Mouse (Mus musculus) heart, embryonic 11.5 days (tissue): ENCODE data around the gene Rnf39. TPM values are rescaled to one million over a fixed set of nuclear protein-coding genes. Genes with fewer than 3 reads are reported as not detected.

ENCODE experiments used
- ATAC-seq: fragments of 200-750 bp; cut with Nextera tagmentation; replicated peaks from 2 replicates; pipeline ENCODE4 v1.8.0; 2017; ENCODE audit warnings: moderate library complexity; ENCODE audit not compliant: insufficient number of reproducible peaks, low FRiP score, low TSS enrichment
- H3K27ac ChIP-seq: fragments of 300-500 bp; sonication (generic); 2 replicates; pipeline ENCODE4 v1.5.1; 2014; ENCODE audit warnings: mild to moderate bottlenecking, low read depth, low read length
- H3K27me3 ChIP-seq: fragments of 300-500 bp; sonication (generic); 2 replicates; pipeline ENCODE4 v1.6.1; 2014; ENCODE audit warnings: mild to moderate bottlenecking, low read length, mixed read lengths; ENCODE audit not compliant: control insufficient read depth, insufficient read depth
- H3K36me3 ChIP-seq: fragments of 300-500 bp; sonication (generic); 2 replicates; pipeline ENCODE4 v1.6.1; 2014; ENCODE audit warnings: mild to moderate bottlenecking, low read length, moderate library complexity, mixed read lengths; ENCODE audit not compliant: control insufficient read depth, insufficient read depth
- H3K4me1 ChIP-seq: fragments of 300-500 bp; sonication (generic); 2 replicates; pipeline ENCODE4 v1.6.1; 2014; ENCODE audit warnings: low read length; ENCODE audit not compliant: control insufficient read depth, insufficient read depth
- H3K4me2 ChIP-seq: fragments of 300-500 bp; sonication (generic); 2 replicates; pipeline ENCODE4 v1.6.1; 2014; ENCODE audit warnings: mild to moderate bottlenecking, moderate library complexity
- H3K4me3 ChIP-seq: fragments of 300-500 bp; sonication (generic); 2 replicates; pipeline ENCODE4 v1.5.1; 2014; ENCODE audit warnings: low read depth, low read length
- H3K9ac ChIP-seq: fragments of 300-500 bp; sonication (generic); 2 replicates; pipeline ENCODE4 v1.6.1; 2014; ENCODE audit warnings: mild to moderate bottlenecking, low read depth, low read length, moderate library complexity
- H3K9me3 ChIP-seq: fragments of 300-500 bp; sonication (generic); replicated peaks from 2 replicates; pipeline ENCODE4 v1.6.1; 2016; ENCODE audit warnings: low read length; ENCODE audit not compliant: control insufficient read depth
- WGBS: fragments of 180-500 bp; shearing (Covaris S2); extraction: QIAGEN DNeasy Blood & Tissue Kit; methylation state at CpG from one replicate; pipeline ENCODE4 v1.1.7; 2014; ENCODE audit not compliant: insufficient replicate concordance; 5-methylcytosine and 5-hydroxymethylcytosine counted together
- polyA plus RNA-seq: library from polyadenylated mRNA; unstranded; fragments of >200 nt; fragmentation: Nextera tagmentation; extraction: Ambion mirVana; gene quantifications from 2 replicates; pipeline ENCODE4 v1.2.1, GENCODE M21; 2014

Rnf39 gene
- polyA plus RNA-seq, 1 experiment from 2014 or later: 0.10 TPM

- Histone ChIP-seq H3K4me1 (no peaks in the 10 kb centered on the region), H3K27me3 (no peaks in the 10 kb centered on the region), H3K9me3 (no peaks in the 10 kb centered on the region), H3K36me3 (no peaks in the 10 kb centered on the region), H3K27ac (no peak overlapping the region), H3K4me2 (no peak overlapping the region), H3K9ac (no peak overlapping the region), H3K4me3 (no peak overlapping the region)
- no peak for ATAC-seq
- 69% methylated on average over 3 of the region's 3 CpGs for WGBS
Measured at GRCm38 (mm10) chr17:36995448-36995847, 52.7 kb downstream of the Rnf39 start.

DNA sequence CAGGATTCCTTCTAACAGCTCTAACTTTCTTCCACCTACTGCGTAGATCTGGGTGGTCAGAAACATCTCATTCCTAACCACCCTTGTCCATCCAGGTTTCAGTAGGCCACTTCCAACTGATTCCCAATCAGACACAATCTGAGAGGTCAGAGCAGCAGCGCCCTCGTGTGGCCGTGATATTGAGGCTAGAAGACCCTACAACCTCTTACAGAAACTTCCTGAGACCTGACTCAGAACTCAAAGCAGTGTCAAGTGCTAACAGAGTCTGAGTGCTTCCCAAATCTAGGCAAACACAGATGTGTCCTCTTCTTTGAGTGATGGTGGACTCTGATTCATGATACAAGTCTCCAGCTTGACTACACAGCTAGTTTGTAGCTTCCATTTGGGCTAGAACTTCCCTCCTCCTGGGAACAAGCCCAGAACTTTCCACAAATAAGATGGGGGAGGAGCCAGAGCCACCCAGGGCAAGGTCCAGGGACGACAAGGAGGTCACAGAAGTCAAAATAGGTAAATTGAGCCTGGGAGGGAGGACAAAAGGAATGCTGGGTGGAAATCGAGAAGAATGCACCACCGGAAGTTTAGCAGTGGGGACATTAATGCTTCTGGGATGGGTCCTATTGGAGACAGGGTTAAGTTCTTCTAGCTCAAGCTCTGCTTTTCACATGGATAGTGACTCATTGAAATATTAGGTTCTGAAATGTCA lies 54.5 kb downstream of the Rnf39 start:
- Histone ChIP-seq H3K4me3 (no peak overlapping the region), H3K36me3 (no peaks in the 10 kb centered on the region), H3K9ac (no peak overlapping the region), H3K27me3 (no peaks in the 10 kb centered on the region), H3K27ac (no peak overlapping the region), H3K4me2 (no peak overlapping the region), H3K9me3 (no peaks in the 10 kb centered on the region), H3K4me1 (no peaks in the 10 kb centered on the region)
- 25% methylated on average over 7 of the region's 7 CpGs for WGBS
- no peak; the same call in 1 of the 2 replicates for ATAC-seq

Other genes starting within 250 kb of the Rnf39 start
- not detected in 2 replicates for gene H2-M10.5, start 170.0 kb upstream of the Rnf39 start, polyA plus RNA-seq
- not detected in 2 replicates for gene H2-M10.6, start 130.7 kb upstream of the Rnf39 start, polyA plus RNA-seq
- gene Trim26, start 105.8 kb upstream of the Rnf39 start, polyA plus RNA-seq: 21.4 and 21.9 TPM in 2 replicates
- 0.31 and 0.39 TPM in 2 replicates for gene Trim15, start 75.7 kb upstream of the Rnf39 start, polyA plus RNA-seq
- gene Trim10, start 73.3 kb upstream of the Rnf39 start, polyA plus RNA-seq: 28.7 and 32.3 TPM in 2 replicates
- gene Trim40, start 52.8 kb upstream of the Rnf39 start, polyA plus RNA-seq: not detected in 2 replicates
- gene Trim31, start 44.8 kb upstream of the Rnf39 start, polyA plus RNA-seq: not detected in 2 replicates
- 97.4 and 105 TPM in 2 replicates for gene Ppp1r11, start 8.8 kb downstream of the Rnf39 start, polyA plus RNA-seq
- gene Znrd1, start 15.6 kb downstream of the Rnf39 start, polyA plus RNA-seq: 42.9 and 44.1 TPM in 2 replicates
- 7.9 and 8.6 TPM in 2 replicates for gene Znrd1as, start 15.7 kb downstream of the Rnf39 start, polyA plus RNA-seq
- gene 2410137M14Rik, start 38.3 kb downstream of the Rnf39 start, polyA plus RNA-seq: not detected in 2 replicates
- gene H2-M5, start 46.6 kb downstream of the Rnf39 start, polyA plus RNA-seq: 0.24 and 0.49 TPM in 2 replicates
- gene Zfp57, start 58.2 kb downstream of the Rnf39 start, polyA plus RNA-seq: 66.7 and 70.1 TPM in 2 replicates
- gene Mog, start 80.5 kb downstream of the Rnf39 start, polyA plus RNA-seq: 0.25 TPM in 1 of 2 replicates, not detected in the other
- gene Gabbr1, start 103.0 kb downstream of the Rnf39 start, polyA plus RNA-seq: 4.4 and 6.0 TPM in 2 replicates
- gene Olfr90, start 145.6 kb downstream of the Rnf39 start, polyA plus RNA-seq: not detected in 2 replicates
- gene Olfr91, start 155.4 kb downstream of the Rnf39 start, polyA plus RNA-seq: not detected in 2 replicates
- gene Olfr92, start 177.2 kb downstream of the Rnf39 start, polyA plus RNA-seq: not detected in 2 replicates
- not detected in 2 replicates for gene Olfr93, start 218.6 kb downstream of the Rnf39 start, polyA plus RNA-seq